Mouse (Mus musculus) embryonic facial prominence, embryonic 14.5 days (tissue): ENCODE data around the gene Acnat1. TPM values are rescaled to one million over a fixed set of nuclear protein-coding genes. Genes with fewer than 3 reads are reported as not detected.
"Not testable (repeated sequence)": the region's sequence is repeated elsewhere in the genome, so short reads cannot be mapped to it uniquely, and the experiment has no call there.

Source experiments
- ATAC-seq: fragments of 200-750 bp; cut with Nextera tagmentation; 2 replicates; pipeline ENCODE4 v1.8.0; 2017; ENCODE audit warnings: low read depth, moderate number of reproducible peaks, moderate TSS enrichment
- DNase-seq: peaks from one replicate; pipeline ENCODE4 v3.0.0-alpha.2; 2015; ENCODE audit warnings: low spot score
- H3K27ac ChIP-seq: fragments of 300-500 bp; sonication (generic); replicated peaks from 2 replicates; pipeline ENCODE4 v1.5.1; 2014; ENCODE audit warnings: low read depth, mild to moderate bottlenecking, low read length, moderate library complexity
- H3K27me3 ChIP-seq: fragments of 300-500 bp; sonication (generic); replicated peaks from 2 replicates; pipeline ENCODE4 v1.6.1; 2014; ENCODE audit warnings: low read length; ENCODE audit not compliant: control insufficient read depth, insufficient read depth
- H3K36me3 ChIP-seq: fragments of 300-500 bp; sonication (generic); 2 replicates; pipeline ENCODE4 v1.6.1; 2014; ENCODE audit warnings: low read length, mixed read lengths; ENCODE audit not compliant: control insufficient read depth, insufficient read depth
- H3K4me1 ChIP-seq: fragments of 300-500 bp; sonication (generic); 2 replicates; pipeline ENCODE4 v1.6.1; 2014; ENCODE audit warnings: antibody characterized with exemption, low read length; ENCODE audit not compliant: control insufficient read depth, insufficient read depth
- H3K4me2 ChIP-seq: fragments of 300-500 bp; sonication (generic); 2 replicates; pipeline ENCODE4 v1.6.1; 2014; ENCODE audit warnings: low read depth, mild to moderate bottlenecking, low read length, moderate library complexity, mixed read lengths
- H3K4me3 ChIP-seq: fragments of 300-500 bp; sonication (generic); 2 replicates; pipeline ENCODE4 v1.5.1; 2014; ENCODE audit warnings: low read depth, mild to moderate bottlenecking, low read length
- H3K9ac ChIP-seq: fragments of 300-500 bp; sonication (generic); 2 replicates; pipeline ENCODE4 v1.6.1; 2014; ENCODE audit warnings: low read depth, mild to moderate bottlenecking, low read length, moderate library complexity, mixed read lengths
- H3K9me3 ChIP-seq: fragments of 300-500 bp; sonication (generic); 2 replicates; pipeline ENCODE4 v1.6.1; 2016; ENCODE audit warnings: low read length; ENCODE audit not compliant: control insufficient read depth
- WGBS: fragments of 180-500 bp; shearing (Covaris S2); extraction: QIAGEN DNeasy Blood & Tissue Kit; methylation state at CpG from one replicate; pipeline ENCODE4 v1.1.7; 2014; 5-methylcytosine and 5-hydroxymethylcytosine counted together
- polyA plus RNA-seq: library from polyadenylated mRNA; unstranded; fragments of >200 nt; fragmentation: Nextera tagmentation; extraction: Ambion mirVana; gene quantifications from 2 replicates; pipeline ENCODE4 v1.2.1, GENCODE M21; 2014

Gene Acnat1
- polyA plus RNA-seq, 1 experiment from 2014 or later, result not detected

- peak; percentile 69 for ATAC-seq
Observed at GRCm38 (mm10) chr4:49478118-49478877, 4.6 kb upstream of the Acnat1 start.

GRCm38 (mm10) chr4:49474583-49474982, 871 bp upstream of the Acnat1 start:
- no peak overlapping the region for H3K4me2 ChIP-seq
- no peaks in the 10 kb centered on the region for H3K36me3 ChIP-seq
- no peak for ATAC-seq
- H3K4me3 ChIP-seq, result no peak overlapping the region
- no peaks in the 10 kb centered on the region for H3K4me1 ChIP-seq
- no peaks in the 10 kb centered on the region for H3K9me3 ChIP-seq
- H3K9ac ChIP-seq, result no peak overlapping the region
- no peak for DNase-seq
- no peak overlapping the region for H3K27ac ChIP-seq
- no peaks in the 10 kb centered on the region for H3K27me3 ChIP-seq

More at GRCm38 (mm10) chr4:49478118-49478877, 4.6 kb upstream of the Acnat1 start:
- no peaks in the 10 kb centered on the region for H3K27me3 ChIP-seq
- H3K9ac ChIP-seq, result no peak overlapping the region
- DNase-seq, result peak; percentile 71
- peak overlapping the region; percentile 52 for H3K4me2 ChIP-seq
- no peaks in the 10 kb centered on the region for H3K9me3 ChIP-seq
- H3K36me3 ChIP-seq, result no peaks in the 10 kb centered on the region
- H3K4me3 ChIP-seq, result peak overlapping the region; percentile 14
- 22% methylated on average over 18 of the region's 19 CpGs for WGBS
- no peak overlapping the region for H3K27ac ChIP-seq
- no peaks in the 10 kb centered on the region for H3K4me1 ChIP-seq

GRCm38 (mm10) chr4:49469435-49470151, 4.1 kb downstream of the Acnat1 start:
- Histone ChIP-seq H3K4me3 (no peak overlapping the region), H3K27ac (no peak overlapping the region), H3K9me3 (no peaks in the 10 kb centered on the region), H3K9ac (no peak overlapping the region), H3K27me3 (no peaks in the 10 kb centered on the region), H3K36me3 (no peaks in the 10 kb centered on the region), H3K4me1 (no peaks in the 10 kb centered on the region), H3K4me2 (no peak overlapping the region)
- WGBS, result 72% methylated on average over 3 of the region's 3 CpGs
- DNase-seq (no peak), ATAC-seq (no peak)

- H3K27me3 ChIP-seq, result no peaks in the 10 kb centered on the region
- no peak overlapping the region for H3K4me3 ChIP-seq
- H3K36me3 ChIP-seq, result no peaks in the 10 kb centered on the region
- no peak overlapping the region for H3K27ac ChIP-seq
- WGBS, result 93% methylated on average over 6 of the region's 6 CpGs
- H3K4me2 ChIP-seq, result no peak overlapping the region
- no peak for DNase-seq
- no peak overlapping the region for H3K9ac ChIP-seq
- no peak for ATAC-seq
- no peaks in the 10 kb centered on the region for H3K4me1 ChIP-seq
- no peaks in the 10 kb centered on the region for H3K9me3 ChIP-seq
Observed at GRCm38 (mm10) chr4:49467360-49467759, 6.4 kb downstream of the Acnat1 start.

- Histone ChIP-seq H3K4me3 (no peak overlapping the region), H3K36me3 (no peaks in the 10 kb centered on the region), H3K4me1 (no peaks in the 10 kb centered on the region), H3K4me2 (no peak overlapping the region), H3K27ac (no peak overlapping the region), H3K9ac (no peak overlapping the region), H3K27me3 (no peaks in the 10 kb centered on the region), H3K9me3 (no peaks in the 10 kb centered on the region)
- 46% methylated on average over 2 of the region's 2 CpGs for WGBS
- peak; percentile 54 for DNase-seq
- peak; percentile 88 for ATAC-seq
Observed at GRCm38 (mm10) chr4:49456171-49456570, 17.5 kb downstream of the Acnat1 start.

GRCm38 (mm10) chr4:49451848-49452551, 21.7 kb downstream of the Acnat1 start:
- ATAC-seq, result no peak

GRCm38 (mm10) chr4:49451133-49451847, 22.4 kb downstream of the Acnat1 start:
- H3K27me3 ChIP-seq, H3K36me3 ChIP-seq, H3K4me2 ChIP-seq, H3K9me3 ChIP-seq, DNase-seq, H3K4me3 ChIP-seq, ATAC-seq, H3K27ac ChIP-seq, H3K4me1 ChIP-seq, H3K9ac ChIP-seq: not testable (repeated sequence)
- 50% methylated on average over 1 of the region's 1 CpGs for WGBS

More at GRCm38 (mm10) chr4:49451848-49452551, 21.7 kb downstream of the Acnat1 start:
- Histone ChIP-seq H3K9me3 (no peaks in the 10 kb centered on the region), H3K4me1 (no peaks in the 10 kb centered on the region), H3K4me3 (no peak overlapping the region), H3K27me3 (no peaks in the 10 kb centered on the region), H3K9ac (no peak overlapping the region), H3K36me3 (no peaks in the 10 kb centered on the region), H3K27ac (no peak overlapping the region), H3K4me2 (no peak overlapping the region)
- 57% methylated on average over 1 of the region's 1 CpGs for WGBS
- DNase-seq, result no peak

GRCm38 (mm10) chr4:49436968-49437367, 36.7 kb downstream of the Acnat1 start:
- WGBS, result 88% methylated on average over 3 of the region's 3 CpGs

More at GRCm38 (mm10) chr4:49436968-49437367, 36.7 kb downstream of the Acnat1 start:
- not testable (repeated sequence) for ATAC-seq, H3K4me3 ChIP-seq, H3K9me3 ChIP-seq, H3K36me3 ChIP-seq, H3K4me2 ChIP-seq, H3K27me3 ChIP-seq, DNase-seq, H3K4me1 ChIP-seq, H3K9ac ChIP-seq, H3K27ac ChIP-seq
